Mouse (Mus musculus) bone marrow, adult 2 months (tissue): Measurements from ENCODE around the gene Antxr2. TPM values are rescaled to one million over a fixed set of nuclear protein-coding genes. Genes with fewer than 3 reads are reported as not detected.

ENCODE experiments used
- H3K27ac ChIP-seq: fragments of 200-500 bp; 2 replicates; pipeline ENCODE4 v1.5.1; 2012; ENCODE audit warnings: low read depth, mild to moderate bottlenecking, control low read depth, inconsistent platforms, low read length; ENCODE audit not compliant: control insufficient read depth, poor library complexity, insufficient read depth
- H3K4me1 ChIP-seq: fragments of 200-500 bp; 2 replicates; pipeline ENCODE4 v1.6.1; 2011; ENCODE audit warnings: low read length; ENCODE audit not compliant: control insufficient read depth, insufficient read depth
- H3K4me3 ChIP-seq: fragments of 200-500 bp; replicated peaks from 2 replicates; pipeline ENCODE3; 2011; ENCODE audit warnings: mild to moderate bottlenecking, low read depth, low read length, control low read depth; ENCODE audit not compliant: control insufficient read depth
- CTCF ChIP-seq: fragments of 200-500 bp; IDR thresholded peaks from 2 replicates; pipeline ENCODE4 v1.5.1; 2011; ENCODE audit warnings: low read length, control low read depth; ENCODE audit not compliant: control insufficient read depth, insufficient read depth
- POLR2A ChIP-seq: fragments of 200-500 bp; IDR thresholded peaks from 2 replicates; pipeline ENCODE4 v1.6.1; 2011; ENCODE audit warnings: low read depth, mild to moderate bottlenecking, control low read depth, low read length, borderline replicate concordance; ENCODE audit not compliant: control insufficient read depth
- WGBS: fragments of 180-500 bp; shearing (Covaris S2); methylation state at CpG from one replicate; pipeline ENCODE4 v1.1.7; 2018; 5-methylcytosine and 5-hydroxymethylcytosine counted together
- polyA plus RNA-seq: library from polyadenylated mRNA; stranded (reverse); fragments of >200 nt; gene quantifications from 2 replicates; pipeline ENCODE4 v1.2.4, GENCODE M21; 2011; ENCODE audit warnings: low replicate concordance; ENCODE audit not compliant: missing spikeins, insufficient read depth, insufficient read length

The Antxr2 gene
- polyA plus RNA-seq, 1 experiment = 3.9 TPM

DNA sequence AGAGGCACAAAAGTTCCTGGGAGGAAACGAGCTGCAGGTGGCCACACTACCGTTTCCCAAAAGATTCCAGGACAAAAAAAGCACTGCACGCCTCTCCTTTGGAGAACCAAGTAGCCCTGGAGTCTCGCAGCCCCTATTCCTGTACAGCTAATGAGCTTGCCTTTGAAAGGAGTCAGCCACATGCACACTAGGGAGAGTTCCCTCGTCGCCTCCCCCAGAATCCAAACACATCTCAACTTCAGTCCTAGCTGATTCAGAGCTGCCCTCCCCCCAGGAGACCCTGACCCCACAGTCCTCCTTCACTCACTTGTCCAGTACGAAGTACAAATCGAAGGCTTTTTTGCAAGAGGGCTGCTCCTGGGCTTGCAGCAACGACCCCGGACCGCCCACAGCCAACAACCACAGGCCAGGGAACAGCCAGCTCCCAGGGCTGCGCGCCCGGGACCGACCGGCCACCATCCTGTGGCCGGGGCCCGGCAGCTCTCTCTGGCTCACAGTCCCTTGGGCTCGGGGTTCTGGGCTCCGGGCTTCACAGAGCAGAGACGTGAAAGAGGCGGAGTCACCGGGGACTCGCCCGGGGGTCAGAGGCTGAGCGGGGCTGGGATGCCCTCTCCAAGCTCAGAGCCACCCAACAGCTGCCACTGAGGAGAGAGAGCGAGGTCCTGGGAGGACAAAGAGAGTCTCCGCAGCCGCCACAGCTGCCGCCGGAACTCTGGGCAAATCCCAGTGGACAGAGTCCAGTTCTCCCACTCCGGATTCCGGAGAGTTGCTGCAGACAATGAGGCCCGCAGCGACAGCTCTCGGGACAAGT lies 547 bp downstream of the Antxr2 start:
- H3K27ac ChIP-seq = peak overlapping the region; percentile 95
- WGBS = under 1% methylated on average over 36 of the region's 36 CpGs
- peak overlapping the region; percentile 60 for H3K4me3 ChIP-seq
- no peaks in the 10 kb centered on the region; the same call in 1 of the 2 replicates for H3K4me1 ChIP-seq
- TF ChIP-seq CTCF (no peak), POLR2A (no peak)

DNA sequence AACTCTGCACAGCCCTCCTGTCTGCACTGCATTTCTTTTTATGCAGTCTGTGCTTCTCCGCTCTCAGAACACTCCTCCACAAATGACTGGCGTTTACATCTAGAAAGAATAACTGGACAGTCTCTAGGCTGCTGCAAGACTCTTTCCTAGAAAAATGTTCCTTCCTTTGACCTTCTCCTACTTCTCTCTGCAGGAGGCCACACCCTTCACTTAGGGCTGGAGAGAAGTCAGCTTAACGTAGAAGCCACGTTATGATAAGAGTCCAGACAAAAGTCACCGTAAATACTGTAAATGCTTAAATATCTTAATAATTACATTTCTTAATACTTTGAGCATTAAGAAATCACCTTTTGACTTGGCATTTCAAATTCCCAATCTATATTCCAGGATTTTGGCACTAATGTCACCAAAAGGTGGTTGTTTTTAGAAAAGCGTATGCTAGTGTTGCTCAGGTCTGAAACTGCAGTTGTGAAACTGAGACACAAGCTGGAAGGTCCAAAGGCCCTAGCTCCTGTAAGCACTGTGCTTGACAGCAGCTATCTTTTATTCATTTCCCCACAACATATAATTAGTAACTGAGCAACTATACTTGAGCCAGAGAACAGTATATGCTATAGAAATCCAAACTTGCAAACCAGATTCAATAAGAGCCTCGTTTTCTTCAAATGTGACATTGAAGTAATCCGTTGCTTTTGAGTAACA lies 3.0 kb downstream of the Antxr2 start:
- H3K27ac ChIP-seq = no peak overlapping the region
- H3K4me3 ChIP-seq = no peak overlapping the region
- no peak for TF ChIP-seq CTCF
- TF ChIP-seq POLR2A = no peak
- H3K4me1 ChIP-seq = no peaks in the 10 kb centered on the region
- 60% methylated on average over 8 of the region's 8 CpGs for WGBS

- Histone ChIP-seq H3K4me3 (no peak overlapping the region), H3K27ac (no peak overlapping the region), H3K4me1 (no peaks in the 10 kb centered on the region)
- 89% methylated on average over 2 of the region's 2 CpGs for WGBS
- TF ChIP-seq POLR2A (no peak), CTCF (no peak)
Measured at GRCm38 (mm10) chr5:98025921-98026320, 4.9 kb downstream of the Antxr2 start.

GRCm38 (mm10) chr5:98024545-98024944 lies 6.3 kb downstream of the Antxr2 start:
- no peak for TF ChIP-seq POLR2A
- no peak for TF ChIP-seq CTCF
- Histone ChIP-seq H3K27ac (no peak overlapping the region), H3K4me1 (peaks cover 1% of the 10 kb centered on the region; the same call in 1 of the 2 replicates), H3K4me3 (no peak overlapping the region)
- WGBS = 39% methylated on average over 2 of the region's 2 CpGs

DNA sequence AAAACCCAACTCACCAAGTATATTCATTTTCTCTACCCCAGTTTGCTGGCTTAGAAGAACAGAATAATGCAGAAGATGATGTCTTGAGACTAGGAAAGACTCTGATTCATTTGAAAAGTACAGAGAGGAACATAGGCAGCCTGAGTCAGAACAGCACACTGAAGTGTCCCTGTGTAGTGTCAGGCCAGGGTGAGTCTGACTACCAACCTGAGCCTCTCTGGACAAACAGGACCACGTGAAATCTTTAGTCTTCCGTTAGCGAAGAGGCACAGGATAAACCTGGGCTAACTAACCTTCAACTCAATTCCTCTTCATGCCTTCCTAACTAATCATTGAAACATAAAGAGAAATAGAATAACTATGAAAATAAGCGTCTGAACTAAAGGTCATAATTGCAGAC lies 9.3 kb downstream of the Antxr2 start:
- no peak for TF ChIP-seq CTCF
- no peak for TF ChIP-seq POLR2A
- H3K4me3 ChIP-seq = no peak overlapping the region
- H3K27ac ChIP-seq = no peak overlapping the region
- WGBS = 90% methylated on average over 4 of the region's 4 CpGs
- H3K4me1 ChIP-seq = peaks cover 1% of the 10 kb centered on the region; the same call in 1 of the 2 replicates

DNA sequence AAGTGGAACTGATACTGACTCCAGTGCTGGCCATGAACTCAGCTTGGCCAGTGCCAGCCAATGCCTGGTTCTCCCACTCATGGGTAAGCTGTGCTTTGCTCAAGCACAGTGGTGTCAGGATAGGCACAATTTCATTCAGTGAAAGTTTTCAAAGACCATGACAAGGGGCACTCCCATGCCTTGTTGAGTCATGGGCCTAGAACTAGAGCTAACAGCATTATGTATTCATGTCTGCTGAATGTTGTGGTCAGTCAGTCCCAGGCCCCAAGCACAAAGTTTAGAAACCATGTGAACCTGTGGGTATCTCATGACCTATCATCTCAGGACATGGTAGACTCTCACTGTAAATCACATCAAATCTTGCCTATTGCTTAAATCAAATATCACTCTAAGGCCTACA lies 10.2 kb downstream of the Antxr2 start:
- TF ChIP-seq CTCF (no peak), POLR2A (no peak)
- no peak overlapping the region for H3K4me3 ChIP-seq
- H3K4me1 ChIP-seq = peaks cover 4% of the 10 kb centered on the region; the same call in 1 of the 2 replicates

GRCm38 (mm10) chr5:98019396-98019795 lies 11.4 kb downstream of the Antxr2 start:
- TF ChIP-seq CTCF = no peak
- no peak for TF ChIP-seq POLR2A
- 76% methylated on average over 1 of the region's 1 CpGs for WGBS
- H3K27ac ChIP-seq = no peak overlapping the region
- H3K4me1 ChIP-seq = peaks cover 4% of the 10 kb centered on the region; the same call in 1 of the 2 replicates
- H3K4me3 ChIP-seq = no peak overlapping the region

More for the DNA sequence above, 10.2 kb downstream of the Antxr2 start:
- no peak overlapping the region for H3K27ac ChIP-seq

GRCm38 (mm10) chr5:98018162-98018561 lies 12.7 kb downstream of the Antxr2 start:
- TF ChIP-seq CTCF (no peak), POLR2A (0 out of 2 replicates have a peak, but pooled peaks have one; percentile 25)
- H3K4me1 ChIP-seq = peaks cover 4% of the 10 kb centered on the region; the same call in 1 of the 2 replicates
- 3% methylated on average over 6 of the region's 6 CpGs for WGBS
- no peak overlapping the region for H3K4me3 ChIP-seq
- H3K27ac ChIP-seq = peak overlapping the region; percentile 59; the same call in 1 of the 2 replicates
